Mouse (Mus musculus): ENCODE measurements at regions not wholly inside any gene's neighbourhood (a gene's known extent, or its start where the extent isn't known, plus 50 kb on each side); places are given as distances from the start of the nearest gene placed in this dataset.
A peak's percentile ranks its signal among the peaks of the same experiment; 100 is the strongest.

DNA sequence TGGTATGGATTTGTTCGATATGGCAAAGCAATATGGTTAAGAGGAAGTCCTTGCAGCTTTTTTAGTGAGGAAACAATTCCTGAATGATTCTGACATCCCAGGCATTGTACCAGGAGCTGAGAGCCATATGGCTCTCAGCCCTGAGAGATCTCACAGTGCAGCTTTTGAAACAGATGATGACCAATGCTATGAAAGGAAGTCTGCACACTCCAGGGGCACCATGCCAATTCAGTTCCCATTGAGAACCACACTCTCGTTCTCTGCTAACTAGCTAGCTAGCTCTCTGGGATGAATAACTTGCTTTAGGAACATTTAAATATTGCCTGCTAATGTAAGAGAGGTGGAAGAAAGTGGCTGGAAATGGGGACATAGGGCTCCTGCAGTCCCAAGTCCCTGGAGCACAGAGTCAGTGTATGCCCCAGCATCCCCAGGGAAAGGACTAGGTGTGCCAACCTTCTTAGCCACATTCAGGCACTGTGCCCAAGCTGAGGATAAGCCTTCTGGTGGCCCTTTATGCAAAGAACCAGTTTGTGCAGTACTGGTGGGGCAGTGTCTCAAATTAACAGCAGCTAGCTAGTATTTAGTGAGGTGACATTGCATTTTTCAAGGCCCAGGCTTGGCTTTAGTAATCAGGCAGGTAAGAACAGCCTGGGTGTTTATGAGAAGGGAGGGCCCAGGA lies 61.8 kb upstream of the Nampt start:
- DNase-seq = peak; percentile 39

DNA sequence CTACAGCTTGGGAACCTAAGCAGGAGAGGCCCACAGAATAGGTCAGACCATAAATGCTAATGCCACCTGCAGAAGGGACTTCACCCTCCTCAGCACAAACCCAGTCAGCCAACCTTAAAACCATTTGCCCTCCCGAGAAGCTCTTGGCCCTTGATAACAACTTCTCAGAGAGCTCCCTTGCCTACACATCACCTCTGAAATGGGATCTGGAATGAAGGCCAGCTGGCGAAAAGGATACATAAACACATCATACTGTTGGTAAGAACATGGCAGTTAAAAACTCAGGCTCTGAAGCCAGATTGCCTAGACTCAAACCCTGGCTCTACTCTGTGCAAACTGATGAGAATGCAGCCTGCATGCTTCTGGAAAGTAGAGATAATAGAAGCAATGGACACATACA lies 61.2 kb upstream of the Nampt start:
- DNase-seq = no peak

DNA sequence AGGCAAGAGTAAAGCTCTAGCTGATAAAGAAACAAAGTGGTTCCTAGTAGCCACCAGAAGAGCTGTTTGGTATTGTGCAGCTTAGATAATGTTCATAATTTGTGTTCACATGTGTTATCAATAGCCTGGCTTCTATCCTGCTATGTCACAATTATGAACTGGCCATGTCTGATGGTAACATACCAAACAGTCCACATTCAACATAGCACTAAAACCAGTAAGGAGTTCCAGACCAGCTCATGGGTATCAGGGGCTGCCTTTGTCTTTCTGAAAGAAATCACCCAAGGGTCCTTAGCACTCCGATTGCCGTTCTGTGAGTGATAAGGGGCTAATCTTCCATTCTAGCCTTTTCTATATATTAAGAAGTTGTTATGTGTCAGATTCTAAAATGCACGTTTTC lies 58.7 kb upstream of the Nampt start:
- no peak for DNase-seq

DNA sequence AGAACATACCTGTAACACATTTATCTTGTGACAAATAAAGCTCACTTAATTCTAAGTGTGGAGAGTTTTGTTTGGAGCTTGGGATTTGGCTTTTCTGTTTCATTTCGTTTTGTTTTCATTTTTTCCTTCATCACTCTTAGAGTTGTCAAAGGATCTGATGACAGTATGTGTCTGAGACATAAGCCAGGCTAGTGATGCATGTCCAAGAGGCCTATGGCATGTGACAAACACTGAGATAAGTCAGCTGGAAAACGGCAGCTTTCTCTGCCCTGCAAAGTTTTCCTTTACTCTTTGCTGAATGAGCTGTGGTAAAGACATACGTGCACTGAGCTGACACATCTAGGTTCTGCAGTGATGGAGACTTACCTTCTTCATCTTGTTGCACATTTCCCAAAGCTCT lies 58.3 kb upstream of the Nampt start:
- peak; percentile 64 for DNase-seq

DNA sequence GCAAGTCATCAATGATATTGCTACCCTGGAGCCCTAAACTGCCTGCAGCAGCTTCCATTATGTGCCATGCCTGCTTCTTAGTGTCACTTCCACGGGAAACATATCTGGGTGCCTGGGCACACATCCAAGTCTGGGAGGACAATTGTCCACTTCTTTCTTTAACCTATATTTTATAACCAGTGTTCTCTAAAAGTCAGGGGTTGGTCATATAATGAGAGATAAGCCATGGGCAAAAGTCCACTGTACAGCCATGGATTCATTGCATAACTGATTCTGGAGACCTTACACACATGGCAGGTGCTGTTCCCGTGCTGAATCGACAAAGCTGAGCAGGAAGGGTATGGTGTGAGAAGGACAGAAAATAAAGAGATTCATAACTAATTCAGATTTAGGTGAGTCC lies 55.1 kb upstream of the Nampt start:
- no peak for DNase-seq

DNA sequence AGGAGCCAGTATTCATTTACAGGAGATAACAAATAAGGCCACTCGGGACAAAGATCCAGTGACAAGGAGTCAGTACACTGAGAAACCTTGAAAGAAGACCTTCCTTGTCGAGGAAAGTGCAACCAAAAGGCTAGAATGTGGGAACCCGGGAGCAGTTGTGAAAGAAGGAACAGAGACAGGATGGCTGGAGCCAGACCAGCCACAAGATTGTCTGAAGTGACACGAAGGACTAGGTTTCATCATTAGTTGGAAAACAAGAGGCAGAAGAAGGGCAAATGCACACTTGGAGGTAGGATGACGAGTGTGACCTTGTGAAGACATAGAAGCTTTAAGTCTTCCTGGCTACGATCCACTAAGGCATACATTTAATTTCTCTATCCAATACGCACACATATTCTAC lies 54.6 kb upstream of the Nampt start:
- no peak for DNase-seq

DNA sequence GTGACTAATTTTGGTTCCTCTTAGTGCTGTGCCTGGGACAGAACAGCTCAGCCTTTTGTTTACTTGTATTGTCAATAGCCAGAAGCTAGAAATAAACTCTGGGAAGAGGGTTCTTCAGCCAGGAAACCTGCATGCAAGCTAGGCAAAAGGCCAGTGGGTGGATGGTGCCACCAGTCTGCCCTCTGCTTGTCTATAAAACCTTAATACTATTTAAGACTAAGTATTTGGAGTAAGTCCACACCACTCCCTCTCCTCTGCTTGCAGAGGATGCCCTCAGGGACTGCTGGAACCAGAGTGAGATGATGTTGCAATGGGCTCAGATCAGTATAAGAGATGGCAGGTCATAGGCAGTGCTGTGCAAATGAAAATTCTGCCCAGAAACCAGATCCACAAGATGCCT lies 53.5 kb upstream of the Nampt start:
- DNase-seq = peak; percentile 57

DNA sequence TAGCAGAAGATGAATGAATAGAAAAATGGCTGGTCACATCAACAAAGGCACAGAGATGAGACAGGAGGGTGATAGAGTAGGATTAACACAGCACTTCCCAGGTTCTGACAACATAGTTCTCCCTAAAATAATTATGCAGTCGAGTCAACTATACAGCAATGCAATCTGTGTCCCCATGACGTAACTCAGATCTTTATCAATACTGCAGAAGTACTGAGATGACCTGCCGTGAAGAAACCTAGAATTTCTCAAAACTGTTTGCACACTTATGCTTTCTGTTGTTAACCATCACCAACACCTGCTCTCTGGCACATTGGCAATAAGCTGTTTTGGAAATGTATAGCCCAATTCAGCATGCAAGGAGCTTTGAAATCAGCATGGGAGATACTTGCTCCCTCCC lies 52.8 kb upstream of the Nampt start:
- DNase-seq = no peak

DNA sequence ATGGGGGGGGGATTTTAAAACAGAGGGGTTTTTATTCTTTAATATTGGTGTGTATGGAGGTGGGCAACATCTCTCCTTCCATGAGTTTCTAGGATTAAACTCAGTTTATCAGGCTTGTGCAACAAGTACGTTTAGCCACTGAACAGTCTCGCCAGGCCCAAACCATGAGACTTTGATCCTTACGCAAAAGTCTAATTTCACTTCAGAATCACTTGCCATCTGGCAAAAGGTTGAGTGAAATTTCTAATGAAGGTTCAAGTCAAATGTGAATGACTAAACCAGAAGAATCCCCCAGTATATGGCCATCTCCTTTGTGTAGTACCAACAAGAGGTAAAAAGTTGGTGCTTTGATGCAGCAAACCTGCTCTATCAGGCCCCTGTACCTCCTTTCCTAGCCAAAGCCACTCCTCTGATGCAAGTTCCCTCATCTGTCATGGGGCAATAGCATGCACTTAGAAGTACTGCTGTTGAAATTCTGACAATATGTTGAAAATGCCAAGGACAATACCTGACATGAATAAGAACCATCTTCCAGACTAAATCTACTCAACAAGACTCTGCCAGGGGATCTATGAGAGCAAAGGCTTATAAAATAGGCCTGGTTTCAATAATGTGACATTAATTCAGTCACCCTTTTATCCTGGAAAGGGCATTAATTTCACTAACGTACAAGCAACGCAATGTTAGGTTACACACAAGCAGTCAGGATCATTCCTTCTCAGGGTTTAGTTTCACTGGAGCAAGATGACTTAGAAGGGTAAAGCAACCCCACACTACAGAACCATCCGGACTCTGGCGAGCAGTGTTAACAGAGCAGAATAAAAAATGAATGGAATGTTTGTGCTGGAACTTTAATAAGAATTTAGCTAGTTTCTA lies 51.9 kb upstream of the Nampt start:
- no peak for DNase-seq

DNA sequence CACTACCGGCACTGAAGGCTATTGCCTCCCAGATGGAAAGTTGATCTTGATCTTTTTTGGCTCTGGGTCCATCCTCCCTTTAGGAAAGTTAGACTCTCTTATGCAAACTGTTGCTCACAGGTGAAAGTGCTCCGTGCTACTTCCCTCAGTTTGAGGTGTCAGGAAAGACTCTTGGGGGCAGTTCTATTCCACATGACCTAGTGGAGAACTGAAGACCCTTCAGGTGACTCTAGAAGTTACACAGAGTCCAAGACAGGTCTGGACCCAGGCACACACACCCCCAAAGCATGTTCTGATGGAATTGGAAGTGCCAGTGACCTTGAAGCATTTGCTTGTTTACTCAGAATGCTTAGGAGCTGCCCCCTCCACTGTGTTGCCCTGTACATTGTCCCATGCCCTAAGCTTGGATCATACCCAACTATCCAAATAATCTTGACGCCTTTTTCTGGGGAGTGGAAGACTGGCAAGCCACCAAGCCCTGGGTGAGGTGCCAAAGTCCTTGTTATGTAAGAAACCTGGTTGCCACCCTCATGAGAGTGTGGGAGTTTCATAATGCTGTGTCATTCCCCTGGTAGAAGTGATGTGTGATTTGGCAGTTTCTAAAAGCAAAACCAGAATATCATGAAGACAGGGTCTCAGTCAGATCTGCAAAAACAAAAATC lies 51.1 kb upstream of the Nampt start:
- peak; percentile 63 for DNase-seq

DNA sequence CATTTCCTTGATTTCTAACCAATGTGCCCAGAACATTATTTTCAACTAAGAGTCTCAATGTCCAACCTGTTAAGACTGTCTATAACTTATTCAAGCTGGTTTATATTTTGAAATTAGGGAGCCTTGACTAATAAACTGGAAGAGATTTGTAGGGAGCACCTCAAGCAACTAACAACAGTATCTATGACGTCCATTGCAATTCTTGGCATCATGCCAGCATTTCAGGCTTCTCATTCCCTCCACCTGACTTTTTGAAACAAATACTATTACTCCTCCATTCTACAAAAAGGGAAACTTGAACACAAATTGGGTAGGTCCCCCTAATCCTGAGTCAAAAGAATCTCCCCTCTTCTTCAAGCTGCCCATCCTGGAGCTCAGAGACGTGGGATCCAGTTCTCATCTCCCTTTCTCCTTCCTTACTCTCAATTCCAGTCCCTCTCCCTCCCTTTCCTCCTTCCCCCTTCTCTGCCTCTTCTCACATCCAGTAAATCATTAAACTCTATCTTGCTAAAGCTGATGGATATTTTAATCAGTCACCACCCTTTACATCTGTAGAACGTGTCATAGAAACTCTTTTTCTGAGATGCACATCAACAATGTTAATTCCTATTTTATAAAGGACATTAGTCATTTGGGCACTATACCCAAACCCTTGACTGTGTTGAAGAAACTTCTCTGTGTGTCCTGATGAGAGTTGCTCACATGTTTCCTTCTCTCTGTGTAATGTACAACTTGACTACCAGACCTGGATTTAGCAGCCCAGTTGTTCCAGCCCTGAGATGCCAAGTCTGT lies 50.4 kb upstream of the Nampt start:
- no peak for DNase-seq
